Comparison of ENCODE assay signal across 14 mouse cellular contexts in the genomic region with DNA sequence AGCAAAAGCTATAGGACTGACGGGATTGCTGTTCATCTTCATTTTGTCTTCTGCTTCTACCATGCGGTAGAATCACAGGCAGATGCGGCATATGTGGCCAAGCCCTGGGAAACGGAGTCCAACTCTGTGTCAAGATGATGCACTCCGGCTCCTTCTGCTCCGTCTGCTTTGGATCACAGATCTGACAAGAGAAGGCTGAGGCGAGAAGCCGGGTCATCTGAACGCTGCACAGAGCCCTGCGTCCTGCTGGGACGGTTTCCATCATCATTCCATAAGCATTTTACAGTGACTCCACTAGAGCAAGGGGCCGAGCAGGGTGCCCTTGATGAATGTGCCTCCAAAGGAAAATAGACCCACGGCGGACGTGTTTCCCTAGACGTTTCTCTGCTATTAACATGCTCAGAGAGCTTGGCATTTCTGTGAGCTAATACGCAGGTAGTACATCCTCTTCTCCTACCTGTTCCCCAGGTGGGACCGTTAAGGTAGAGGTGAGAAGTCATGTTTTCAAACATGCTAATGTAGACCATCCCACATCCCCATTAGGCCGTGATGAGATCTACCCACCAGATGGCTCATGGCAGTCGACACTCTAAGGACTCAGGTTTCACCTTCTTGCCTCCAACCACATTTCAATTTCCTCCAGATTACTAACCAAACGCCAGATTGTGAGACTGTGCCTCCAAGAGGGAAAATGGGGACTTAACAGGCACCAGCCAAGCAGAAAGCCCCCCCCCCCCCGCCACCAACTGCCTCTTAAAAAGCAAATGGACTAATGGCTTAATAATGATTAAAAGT.
DNase-seq lines count a peak whose midpoint lies in the region; ATAC-seq lines count a peak whose summit lies in the region.
"Had no signal": no experiment of that assay in that cellular context is flagged by ENCODE, and none has a peak within 500 bp of the region (broad histone marks: within the 10 kb centered on the region; RNA-seq: fewer than 3 reads in every experiment).

No protein-coding gene starts in this region.

- no peak overlapping the region for H3K9ac ChIP-seq in kidney, embryonic 16.5 days (replicated peaks; ENCODE audit: low read length)
- no peak overlapping the region for H3K9ac ChIP-seq in stomach, embryonic 14.5 days (replicated peaks; ENCODE audit: low read depth, low read length)
- H3K9ac ChIP-seq: liver, embryonic 15.5 days had no signal

- peak; percentile 10 to 18 for DNase-seq in cerebellum, postnatal 25 days
- DNase-seq in cerebellum, adult 9-11 months = no peak
- no peak for DNase-seq in kidney, postnatal 36 days
- DNase-seq in lung, postnatal 10 days = peak; percentile 11
- DNase-seq in lung, postnatal 25 days (ENCODE audit: low spot score) = no peak
- no peak for DNase-seq in layer of hippocampus, postnatal 25 days (ENCODE audit: extremely low spot score in 1 of 2, low spot score in 1 of 2)
- DNase-seq: B cell, adult 2 months; gastrocnemius, postnatal 36 days; layer of hippocampus, postnatal 36 days; thymus, adult 18-20 months had no signal

- H3K4me2 ChIP-seq in kidney, embryonic 16.5 days (replicated peaks; ENCODE audit: low read depth, low read length) = no peak overlapping the region
- peak overlapping the region; percentile 15; the same call in 1 of the 2 replicates for H3K4me2 ChIP-seq in stomach, embryonic 14.5 days (replicated peaks; ENCODE audit: low read depth, low read length)
- H3K4me2 ChIP-seq: liver, embryonic 15.5 days had no signal

- peaks cover 4% of the 10 kb centered on the region; the same call in 1 of the 2 replicates for H3K4me1 ChIP-seq in kidney, embryonic 16.5 days (ENCODE audit: insufficient read depth, low read length)
- H3K4me1 ChIP-seq in stomach, embryonic 14.5 days (ENCODE audit: control insufficient read depth, insufficient read depth, low read length) = peaks cover 8% of the 10 kb centered on the region; the same call in 1 of the 2 replicates
- H3K4me1 ChIP-seq: liver, embryonic 15.5 days had no signal

- peak; percentile 67 for ATAC-seq in kidney, embryonic 16.5 days (ENCODE audit: low FRiP score, low TSS enrichment)
- peak; percentile 89 for ATAC-seq in stomach, embryonic 14.5 days (ENCODE audit: insufficient number of reproducible peaks, insufficient read depth, low FRiP score, low read depth)
- ATAC-seq: forebrain, embryonic 14.5 days had no signal

- H3K27ac ChIP-seq in kidney, embryonic 16.5 days (ENCODE audit: low read length) = no peak overlapping the region
- peak overlapping the region; percentile 29; the same call in 1 of the 2 replicates for H3K27ac ChIP-seq in stomach, embryonic 14.5 days (ENCODE audit: low read length)
- H3K27ac ChIP-seq: liver, embryonic 15.5 days had no signal

- no peaks in the 10 kb centered on the region for H3K27me3 ChIP-seq in kidney, embryonic 16.5 days (ENCODE audit: insufficient read depth, low read length)
- no peaks in the 10 kb centered on the region for H3K27me3 ChIP-seq in stomach, embryonic 14.5 days (ENCODE audit: control insufficient read depth, insufficient read depth, low read length)
- H3K27me3 ChIP-seq: liver, embryonic 15.5 days had no signal

- no peak overlapping the region for H3K4me3 ChIP-seq in kidney, embryonic 16.5 days (ENCODE audit: low read length)
- H3K4me3 ChIP-seq in stomach, embryonic 14.5 days (ENCODE audit: low read depth, low read length) = no peak overlapping the region
- H3K4me3 ChIP-seq: liver, embryonic 15.5 days had no signal

- H3K9me3 ChIP-seq in kidney, embryonic 16.5 days (ENCODE audit: low read length) = no peaks in the 10 kb centered on the region
- no peaks in the 10 kb centered on the region for H3K9me3 ChIP-seq in stomach, embryonic 14.5 days (ENCODE audit: control insufficient read depth, low read depth, low read length)
- H3K9me3 ChIP-seq: liver, embryonic 15.5 days had no signal

- H3K36me3 ChIP-seq in kidney, embryonic 16.5 days (ENCODE audit: insufficient read depth, low read length) = no peaks in the 10 kb centered on the region
- no peaks in the 10 kb centered on the region for H3K36me3 ChIP-seq in stomach, embryonic 14.5 days (ENCODE audit: control insufficient read depth, insufficient read depth, low read length)
- H3K36me3 ChIP-seq: liver, embryonic 15.5 days had no signal

- 59% methylated on average over 22 of the region's 22 CpGs for WGBS in kidney, embryonic 16.5 days
- WGBS in stomach, embryonic 14.5 days = 47% methylated on average over 22 of the region's 22 CpGs

Comparison
In these comparisons a context has a peak if more than half of its experiments do, and no peak if none do; other contexts are left out.
1. DNase-seq: peak in cerebellum, postnatal 25 days (2 of 2) and lung, postnatal 10 days (single experiment); none in cerebellum, adult 9-11 months (single experiment), kidney, postnatal 36 days (0 of 2), lung, postnatal 25 days (single experiment) and layer of hippocampus, postnatal 25 days (0 of 2).